8 mouse cellular contexts compared by ENCODE assay signal in genomic region chr7:19303770-19304169, GRCm38 (mm10). TPM values are rescaled to one million over a fixed set of nuclear protein-coding genes. Genes with fewer than 3 reads are reported as not detected.
DNase-seq lines count a peak whose midpoint lies in the region; ATAC-seq and TF ChIP-seq lines count a peak whose summit lies in the region.

No protein-coding gene starts in this region.

- H3K36me3 ChIP-seq in E14TG2a.4 (ENCODE audit: insufficient read depth, low read length), result no peaks in the 10 kb centered on the region
- no peaks in the 10 kb centered on the region for H3K36me3 ChIP-seq in forebrain, embryonic 13.5 days (ENCODE audit: poor library complexity, severe bottlenecking)

- peak overlapping the region; percentile 37 for H3K4me3 ChIP-seq in E14TG2a.4 (replicated peaks; ENCODE audit: low read length)
- H3K4me3 ChIP-seq in bone marrow, adult 2 months (replicated peaks; ENCODE audit: control insufficient read depth, low read depth, low read length), result no peak overlapping the region
- peak overlapping the region; percentile 39 for H3K4me3 ChIP-seq in forebrain, embryonic 13.5 days

- H3K4me2 ChIP-seq in forebrain, embryonic 13.5 days, result peak overlapping the region; percentile 59

- no peak overlapping the region for H3K27ac ChIP-seq in bone marrow, adult 2 months (ENCODE audit: control insufficient read depth, insufficient read depth, low read depth, low read length, poor library complexity)
- H3K27ac ChIP-seq in forebrain, embryonic 13.5 days, result no peak overlapping the region

- peaks cover 59% of the 10 kb centered on the region for H3K4me1 ChIP-seq in E14TG2a.4 (replicated peaks; ENCODE audit: low read depth, low read length)
- H3K4me1 ChIP-seq in bone marrow, adult 2 months (ENCODE audit: control insufficient read depth, insufficient read depth, low read length), result no peaks in the 10 kb centered on the region
- peaks cover 44% of the 10 kb centered on the region for H3K4me1 ChIP-seq in forebrain, embryonic 13.5 days

- H3K9ac ChIP-seq in forebrain, embryonic 13.5 days, result peak overlapping the region; percentile 48; the same call in 1 of the 2 replicates

- intact Hi-C loops in heart, postnatal 36 days (cut with DNase I), result no loop called here

- ATAC-seq in forebrain, embryonic 13.5 days, result no peak

- DNase-seq in heart, postnatal 36 days, result peak; percentile 84 to 86
- DNase-seq in kidney, postnatal 4 days, result peak; percentile 85 to 88
- DNase-seq in lung, postnatal 25 days (ENCODE audit: low spot score), result peak; percentile 79
- DNase-seq in retina, postnatal 7 days (ENCODE audit: low read depth, low spot score), result peak; percentile 71
- DNase-seq in c-Kit-positive CD71-positive TER-119-positive erythroid progenitor cells, embryonic 14.5 days (ENCODE audit: low spot score), result no peak

- TF ChIP-seq CTCF in E14TG2a.4 (conservative IDR thresholded peaks at IDR 0.05; ENCODE audit: low read length), result peak; percentile 61
- TF ChIP-seq CTCF in bone marrow, adult 2 months (IDR thresholded peaks at IDR 0.05; ENCODE audit: control insufficient read depth, insufficient read depth, low read length), result peak; percentile 78

- TF ChIP-seq POLR2A in bone marrow, adult 2 months (IDR thresholded peaks at IDR 0.05; ENCODE audit: borderline replicate concordance, control insufficient read depth, low read depth, low read length), result no peak

- 4% methylated on average over 16 of the region's 16 CpGs for WGBS in bone marrow, adult 2 months
- 0% methylated on average over 16 of the region's 16 CpGs for WGBS in forebrain, embryonic 13.5 days

- peaks cover 55% of the 10 kb centered on the region for H3K27me3 ChIP-seq in E14TG2a.4 (ENCODE audit: insufficient read depth, low read length)
- H3K27me3 ChIP-seq in forebrain, embryonic 13.5 days, result peaks cover 61% of the 10 kb centered on the region

- H3K9me3 ChIP-seq in E14TG2a.4 (ENCODE audit: low read length), result no peaks in the 10 kb centered on the region
- H3K9me3 ChIP-seq in forebrain, embryonic 13.5 days (replicated peaks), result no peaks in the 10 kb centered on the region

RNA-seq across cellular contexts. Expression of gene Fosb, which starts 6.1 kb away (rescaled TPM):
- polyA plus RNA-seq in bone marrow, adult 2 months (2011; ENCODE audit: insufficient read depth, insufficient read length, low replicate concordance, missing spikeins), result 0.50 and 1.1 TPM in 2 replicates
- polyA plus RNA-seq in forebrain, embryonic 13.5 days (2015; fragmentation: Nextera tagmentation; extraction: Ambion mirVana), result 0.06 TPM in 1 of 2 replicates, not detected in the other
- under 1 TPM; 0.14 to 0.86 TPM for total RNA-seq in heart, postnatal 36 days (2021)

RNA-seq across cellular contexts. Expression of gene Rtn2, which starts 21.3 kb away (rescaled TPM):
- polyA plus RNA-seq in bone marrow, adult 2 months (2011; ENCODE audit: insufficient read depth, insufficient read length, low replicate concordance, missing spikeins), result 0.92 and 2.3 TPM in 2 replicates
- polyA plus RNA-seq in forebrain, embryonic 13.5 days (2015; fragmentation: Nextera tagmentation; extraction: Ambion mirVana), result 87.9 and 92.4 TPM in 2 replicates
- 100 to 1,000 TPM; 137 to 148 TPM for total RNA-seq in heart, postnatal 36 days (2021)

RNA-seq across cellular contexts. Expression of gene Ppm1n, which starts 23.9 kb away (rescaled TPM):
- polyA plus RNA-seq in bone marrow, adult 2 months (2011; ENCODE audit: insufficient read depth, insufficient read length, low replicate concordance, missing spikeins), result 3.6 TPM in 1 of 2 replicates, not detected in the other
- 0.18 and 0.80 TPM in 2 replicates for polyA plus RNA-seq in forebrain, embryonic 13.5 days (2015; fragmentation: Nextera tagmentation; extraction: Ambion mirVana)
- not detected for total RNA-seq in heart, postnatal 36 days (2021)

RNA-seq across cellular contexts. Expression of gene Vasp, which starts 32.2 kb away (rescaled TPM):
- polyA plus RNA-seq in bone marrow, adult 2 months (2011; ENCODE audit: insufficient read depth, insufficient read length, low replicate concordance, missing spikeins), result 83.3 and 135 TPM in 2 replicates
- polyA plus RNA-seq in forebrain, embryonic 13.5 days (2015; fragmentation: Nextera tagmentation; extraction: Ambion mirVana), result 31.0 and 32.7 TPM in 2 replicates
- 10 to 100 TPM; 32.6 to 36.1 TPM for total RNA-seq in heart, postnatal 36 days (2021)

RNA-seq across cellular contexts. Expression of gene Ercc1, which starts 40.8 kb away (rescaled TPM):
- 19.2 and 31.3 TPM in 2 replicates for polyA plus RNA-seq in bone marrow, adult 2 months (2011; ENCODE audit: insufficient read depth, insufficient read length, low replicate concordance, missing spikeins)
- 88.0 and 96.4 TPM in 2 replicates for polyA plus RNA-seq in forebrain, embryonic 13.5 days (2015; fragmentation: Nextera tagmentation; extraction: Ambion mirVana)
- 10 to 100 TPM; 43.4 to 48.0 TPM for total RNA-seq in heart, postnatal 36 days (2021)

Comparison
In these comparisons a context has a peak if more than half of its experiments do, and no peak if none do; other contexts are left out.
1. RNA of gene Rtn2, which starts 21.3 kb away (polyA plus RNA-seq): 87.9 to 92.4 TPM in forebrain, embryonic 13.5 days; 0.92 to 2.3 TPM in bone marrow, adult 2 months; every median in the first group is over 10 times any median in the second.